Mouse (Mus musculus) urinary bladder, postnatal 14 days (tissue): ENCODE measurements around the gene Lpcat3.

Experiments used
- DNase-seq: peaks from one replicate; pipeline ENCODE4 v3.0.0; 2021; ENCODE audit warnings: low spot score

Lpcat3 gene

DNA sequence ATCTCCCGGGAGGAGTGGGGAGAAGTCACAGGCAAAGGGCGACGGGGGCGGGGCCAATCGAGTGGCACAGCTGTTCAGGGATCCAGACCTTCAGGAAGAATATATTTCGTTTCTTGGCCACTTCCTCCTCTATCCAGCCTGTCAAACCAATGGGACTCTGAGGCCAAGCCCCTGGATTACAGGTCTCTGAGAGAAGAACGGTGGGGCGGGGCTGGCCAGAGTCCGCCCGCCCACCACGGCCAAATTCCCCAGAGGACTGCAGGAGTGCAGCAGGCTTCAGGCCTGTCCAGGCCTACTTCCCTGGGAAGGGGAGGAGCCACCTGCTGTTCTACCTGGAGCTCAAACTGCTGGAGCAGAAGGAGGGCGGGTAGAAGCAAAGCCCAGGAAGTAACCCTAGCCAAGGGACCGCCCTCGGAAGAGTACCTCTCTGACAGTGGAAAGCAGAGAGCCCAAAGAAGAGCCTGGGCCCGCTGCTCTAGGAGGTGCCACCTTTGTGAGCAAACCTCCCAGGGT, 75.7 kb downstream of the Lpcat3 start, which contains the start of gene Ptpn6:
Ptpn6 (minus strand) TSS at position 204 of the 513 bp plus-strand sequence.
- peak; percentile 86 for DNase-seq

- DNase-seq = no peak
Observed at GRCm38 (mm10) chr6:124739231-124739796, 76.5 kb downstream of the Lpcat3 start.

- peak; percentile 38 for DNase-seq
Observed at GRCm38 (mm10) chr6:124740211-124740887, 77.5 kb downstream of the Lpcat3 start.

DNA sequence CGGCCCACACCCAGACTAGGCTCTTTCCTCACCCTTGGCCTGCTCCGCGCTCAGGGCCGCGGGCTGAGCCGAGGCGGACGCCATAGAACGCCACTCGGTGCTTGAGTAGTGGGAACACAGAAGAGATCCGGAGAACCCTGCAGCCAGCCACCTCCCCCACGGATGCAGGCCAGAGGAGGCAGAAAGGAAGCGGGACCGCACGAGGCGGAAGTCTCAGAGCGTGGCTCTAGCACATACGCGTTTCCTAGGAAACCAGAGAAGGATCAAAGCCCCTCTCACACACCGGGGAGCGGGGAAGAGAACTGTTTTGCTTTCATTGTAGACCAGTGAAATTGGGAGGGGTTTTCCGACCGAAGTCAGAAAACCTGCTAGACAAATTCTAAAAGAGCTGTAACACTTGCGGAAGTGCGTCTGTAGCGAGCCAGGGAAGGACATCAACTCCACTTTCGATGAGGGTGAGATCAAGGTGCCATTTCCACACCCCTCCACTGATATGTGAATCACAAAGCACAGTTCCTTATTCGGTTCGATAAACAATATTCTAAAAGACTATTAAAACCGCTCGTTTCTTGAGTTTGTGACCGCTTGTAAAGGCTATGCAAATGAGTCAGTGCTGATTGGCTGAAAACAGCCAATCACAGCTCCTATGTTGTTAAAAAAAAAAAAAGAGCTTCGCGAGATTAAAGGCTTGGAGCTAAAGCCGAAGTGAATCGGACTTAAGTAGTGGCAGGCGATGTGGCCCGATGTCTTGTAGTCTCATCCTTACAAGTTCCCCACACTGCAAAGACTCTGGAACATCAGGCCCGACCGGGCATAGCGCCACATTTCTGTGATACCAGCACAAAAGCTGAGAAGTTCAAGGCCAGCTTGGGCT, 78.3 kb downstream of the Lpcat3 start, which contains the start of gene Grcc10:
Grcc10 (minus strand) TSS at position 487 of the 874 bp plus-strand sequence.
- peak; percentile 86 for DNase-seq

- no peak for DNase-seq
Observed at GRCm38 (mm10) chr6:124741842-124742241, 79.0 kb downstream of the Lpcat3 start.

DNA sequence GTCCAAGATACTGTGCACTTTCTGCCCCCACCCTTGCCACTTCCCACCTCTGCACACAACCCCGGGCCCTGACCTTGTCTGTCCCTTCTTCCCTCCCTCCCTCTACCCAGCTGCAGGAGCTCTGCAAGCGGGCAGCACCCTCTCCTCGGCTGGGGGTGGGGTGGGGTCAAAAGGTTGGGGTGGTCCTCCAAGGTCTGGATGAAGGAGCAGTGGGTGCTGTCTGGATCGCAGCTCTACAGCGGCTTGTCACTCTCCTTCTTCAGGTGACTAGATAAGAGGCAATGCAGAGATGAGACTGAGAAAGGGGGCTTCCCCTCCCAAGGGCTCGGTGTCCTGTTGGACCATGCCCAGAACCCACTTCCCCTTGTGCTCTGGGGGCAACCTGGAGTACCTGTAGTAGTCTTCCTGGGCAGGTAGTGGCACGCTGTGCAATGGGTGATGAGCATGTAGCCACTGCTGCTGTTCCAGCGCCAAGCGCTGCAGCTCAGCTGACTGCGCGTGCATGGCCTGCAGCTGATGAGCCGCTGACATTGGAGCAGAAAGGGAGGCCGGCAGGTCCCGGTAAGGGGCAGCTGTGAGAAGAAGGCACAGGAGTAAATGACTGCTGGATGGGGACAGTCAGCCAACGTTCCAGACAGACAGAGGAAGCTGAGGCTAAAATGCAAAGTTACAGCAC, 80.2 kb downstream of the Lpcat3 start:
- no peak for DNase-seq

DNA sequence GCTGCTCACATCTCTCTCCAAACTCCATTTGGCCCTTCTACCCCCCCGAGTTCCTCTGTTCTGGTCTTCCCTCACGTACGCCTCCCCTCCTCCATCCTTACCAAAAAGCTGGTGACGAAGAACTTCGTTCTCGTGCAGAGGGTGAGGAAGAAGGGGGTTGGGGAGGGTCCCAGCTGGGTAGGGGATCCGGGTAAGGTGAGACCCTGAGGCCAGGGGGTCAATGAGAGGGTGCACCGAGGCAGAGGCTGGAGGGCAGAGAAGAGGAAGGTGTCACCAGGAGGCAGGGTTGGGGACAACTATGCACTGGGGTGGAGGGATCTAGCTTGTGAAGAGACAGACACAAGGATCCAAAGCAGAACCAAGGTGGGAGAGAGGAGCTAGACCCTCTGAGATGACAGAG, 80.8 kb downstream of the Lpcat3 start:
- DNase-seq = no peak

DNA sequence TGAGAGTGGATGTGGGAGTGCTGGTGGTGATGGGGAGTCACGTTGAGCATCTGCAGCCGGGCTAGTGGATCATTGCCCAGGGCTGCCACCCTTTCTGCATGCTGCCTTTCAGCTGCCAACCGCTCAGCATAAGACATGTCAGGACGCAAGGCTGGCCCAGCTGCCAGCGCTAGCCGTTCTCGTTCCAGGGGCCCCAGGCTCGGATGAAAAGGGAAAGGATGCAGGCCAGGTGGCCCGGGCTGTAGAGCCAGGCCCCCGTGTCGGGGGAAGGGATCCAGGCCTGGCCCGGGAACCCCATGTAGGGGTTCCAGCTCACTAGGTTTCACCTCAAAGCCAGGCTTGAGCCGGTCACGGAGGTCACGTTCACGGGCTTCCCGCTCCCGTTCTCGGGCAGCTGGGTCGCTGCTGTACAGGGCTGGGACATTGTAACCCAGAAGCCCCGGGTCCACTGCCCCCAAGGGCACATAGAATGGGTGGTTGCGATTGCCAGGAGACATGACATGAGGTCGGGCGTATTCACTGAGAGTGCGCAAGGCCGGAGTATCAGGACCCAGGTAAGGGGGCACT, 82.0 kb downstream of the Lpcat3 start:
- DNase-seq = no peak

GRCm38 (mm10) chr6:124745490-124746295, 82.9 kb downstream of the Lpcat3 start:
- peak; percentile 93 for DNase-seq

GRCm38 (mm10) chr6:124746296-124746605, 83.4 kb downstream of the Lpcat3 start:
- DNase-seq = no peak

GRCm38 (mm10) chr6:124746654-124747632, 84.1 kb downstream of the Lpcat3 start:
- no peak for DNase-seq

DNA sequence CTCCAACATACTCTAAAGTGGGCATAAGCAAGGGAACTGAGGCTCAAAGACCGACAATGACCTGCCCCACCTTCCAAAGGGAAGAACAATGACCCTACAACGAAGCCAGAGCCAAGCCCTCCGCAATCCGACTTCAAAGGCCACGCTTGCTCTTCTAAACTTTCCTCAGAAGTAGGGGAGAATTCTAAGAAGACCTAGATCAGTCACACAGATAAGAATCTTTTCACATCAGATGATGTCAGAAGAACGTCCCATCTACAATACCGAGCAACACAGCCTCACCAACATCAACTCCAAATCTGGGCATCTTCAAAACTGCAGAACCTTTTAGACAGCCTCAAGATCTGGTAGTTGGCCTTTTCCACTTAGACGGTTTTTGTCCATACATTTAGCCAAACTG, 87.6 kb downstream of the Lpcat3 start:
- no peak for DNase-seq

GRCm38 (mm10) chr6:124753861-124754260, 91.0 kb downstream of the Lpcat3 start:
- DNase-seq = no peak
